Mouse (Mus musculus) forebrain, embryonic 15.5 days (tissue): ENCODE data around the gene Efl1. TPM values are rescaled to one million over a fixed set of nuclear protein-coding genes. Genes with fewer than 3 reads are reported as not detected.

Experiments
- ATAC-seq: fragments of 200-750 bp; cut with Nextera tagmentation; replicated peaks from 2 replicates; pipeline ENCODE4 v1.8.0; 2017; ENCODE audit warnings: mild to moderate bottlenecking, moderate TSS enrichment, moderate library complexity
- H3K27ac ChIP-seq: fragments of 300-500 bp; sonication (generic); replicated peaks from 2 replicates; pipeline ENCODE4 v1.5.1; 2015; ENCODE audit warnings: mild to moderate bottlenecking, inconsistent platforms
- H3K27me3 ChIP-seq: fragments of 300-500 bp; sonication (generic); 2 replicates; pipeline ENCODE4 v1.6.1; 2015; ENCODE audit warnings: inconsistent platforms
- H3K36me3 ChIP-seq: fragments of 300-500 bp; sonication (generic); 2 replicates; pipeline ENCODE4 v1.6.1; 2015; ENCODE audit warnings: mild to moderate bottlenecking, inconsistent platforms
- H3K4me1 ChIP-seq: fragments of 300-500 bp; sonication (generic); 2 replicates; pipeline ENCODE4 v1.6.1; 2015; ENCODE audit warnings: inconsistent platforms
- H3K4me2 ChIP-seq: fragments of 300-500 bp; sonication (generic); replicated peaks from 2 replicates; pipeline ENCODE4 v1.6.1; 2015; ENCODE audit warnings: mild to moderate bottlenecking, inconsistent platforms
- H3K4me3 ChIP-seq: fragments of 300-500 bp; sonication (generic); 2 replicates; pipeline ENCODE4 v1.5.1; 2015; ENCODE audit warnings: mild to moderate bottlenecking, inconsistent platforms
- H3K9ac ChIP-seq: fragments of 300-500 bp; sonication (generic); replicated peaks from 2 replicates; pipeline ENCODE4 v1.6.1; 2015; ENCODE audit warnings: mild to moderate bottlenecking, inconsistent platforms
- H3K9me3 ChIP-seq: fragments of 300-500 bp; sonication (generic); 2 replicates; pipeline ENCODE4 v1.6.1; 2016; ENCODE audit warnings: inconsistent platforms
- WGBS: fragments of 180-500 bp; shearing (Covaris S2); methylation state at CpG from one replicate; pipeline ENCODE4 v1.1.7; 2015; ENCODE audit warnings: mixed read lengths; 5-methylcytosine and 5-hydroxymethylcytosine counted together
- polyA plus RNA-seq: library from polyadenylated mRNA; unstranded; fragments of >200 nt; fragmentation: Nextera tagmentation; extraction: Ambion mirVana; gene quantifications from 2 replicates; pipeline ENCODE4 v1.2.1, GENCODE M21; 2015

Gene Efl1
- polyA plus RNA-seq, 1 experiment from 2014 or later, result 21.4 TPM

DNA sequence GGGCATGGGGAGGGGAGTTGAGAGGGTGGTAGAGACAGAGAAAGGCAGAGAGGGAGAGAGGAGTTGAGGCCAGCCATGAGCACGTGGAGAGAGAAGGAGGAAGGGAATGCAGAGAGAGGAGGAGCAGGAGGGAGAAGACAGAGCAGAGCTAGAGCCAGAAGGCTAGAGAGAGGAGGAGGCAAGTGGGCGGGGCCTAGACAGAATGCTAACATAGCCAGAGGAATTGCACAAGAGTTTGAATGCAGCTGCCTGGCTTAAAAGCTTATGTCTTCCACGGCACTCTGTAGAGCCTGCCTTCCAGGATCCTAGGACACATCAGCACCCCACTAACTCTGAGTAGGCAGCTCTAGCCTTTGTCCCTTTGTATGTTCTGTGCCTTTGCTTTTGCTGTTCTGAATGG, 40.3 kb downstream of the Efl1 start:
- no peak overlapping the region for H3K4me2 ChIP-seq
- peak; percentile 67; the same call in 1 of the 2 replicates for ATAC-seq
- H3K4me3 ChIP-seq, result no peak overlapping the region
- H3K36me3 ChIP-seq, result peaks cover 23% of the 10 kb centered on the region
- no peaks in the 10 kb centered on the region for H3K9me3 ChIP-seq
- no peak overlapping the region for H3K9ac ChIP-seq
- no peak overlapping the region for H3K27ac ChIP-seq
- H3K27me3 ChIP-seq, result no peaks in the 10 kb centered on the region
- WGBS, result 48% methylated on average over 3 of the region's 3 CpGs
- no peaks in the 10 kb centered on the region for H3K4me1 ChIP-seq

DNA sequence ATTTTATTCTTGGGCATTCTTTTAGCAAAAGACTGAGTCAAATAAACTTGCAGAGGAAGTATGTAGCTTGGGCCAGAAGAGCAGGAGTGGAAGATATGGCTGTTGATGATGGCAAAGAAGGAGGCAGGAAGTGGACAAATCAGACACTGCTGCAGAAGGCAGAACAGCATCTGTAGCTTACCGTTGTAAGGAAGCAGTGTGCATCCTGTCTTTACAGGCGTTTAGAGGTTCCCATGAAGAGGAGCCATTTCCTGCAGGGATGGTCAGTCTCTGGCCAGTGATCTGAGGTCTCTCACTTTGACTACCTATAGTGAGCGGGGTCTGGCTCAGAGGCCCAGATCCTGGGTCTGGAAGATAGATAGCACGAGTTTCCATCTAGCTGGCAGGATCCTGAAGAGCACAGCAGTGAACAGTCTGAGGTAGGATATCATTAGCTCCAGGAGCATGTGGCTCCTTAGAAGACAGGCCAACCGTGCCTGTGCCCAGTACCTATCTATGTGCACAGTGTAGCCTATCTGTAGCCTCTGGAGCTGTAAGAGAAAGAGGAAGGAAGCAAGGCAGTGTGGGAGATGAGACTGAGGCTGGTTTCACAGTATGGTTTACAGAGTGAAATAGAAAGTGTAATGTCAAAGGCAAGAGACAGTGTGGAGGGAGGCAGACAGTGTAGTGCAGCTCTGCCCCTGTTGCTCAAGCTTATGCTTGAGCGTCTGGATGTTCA, 42.8 kb downstream of the Efl1 start:
- 95% methylated on average over 6 of the region's 6 CpGs for WGBS
- H3K4me2 ChIP-seq, result no peak overlapping the region
- no peak overlapping the region for H3K27ac ChIP-seq
- H3K9me3 ChIP-seq, result no peaks in the 10 kb centered on the region
- ATAC-seq, result no peak
- H3K9ac ChIP-seq, result no peak overlapping the region
- H3K36me3 ChIP-seq, result peaks cover 29% of the 10 kb centered on the region
- H3K27me3 ChIP-seq, result no peaks in the 10 kb centered on the region
- no peak overlapping the region for H3K4me3 ChIP-seq
- H3K4me1 ChIP-seq, result no peaks in the 10 kb centered on the region

DNA sequence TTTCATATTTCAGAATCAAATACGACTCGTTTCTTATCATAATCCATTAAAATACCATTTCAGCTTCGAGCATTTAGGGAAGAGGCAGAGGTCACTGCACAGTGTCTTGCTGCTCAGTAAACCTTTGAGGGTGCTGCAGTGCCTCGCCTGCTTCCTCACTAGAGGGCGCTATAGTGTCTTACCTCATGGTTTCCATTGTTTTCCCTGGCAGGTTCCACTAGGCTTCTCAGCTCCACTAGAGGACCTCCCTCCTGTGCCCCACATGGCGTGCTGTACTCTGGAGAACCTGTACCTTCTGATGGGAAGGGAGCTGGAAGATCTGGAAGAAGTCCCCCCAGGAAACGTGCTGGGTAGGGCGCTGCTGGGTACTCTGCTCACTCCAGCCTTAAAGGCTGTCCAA, 49.3 kb downstream of the Efl1 start:
- no peak overlapping the region for H3K9ac ChIP-seq
- H3K4me3 ChIP-seq, result no peak overlapping the region
- H3K9me3 ChIP-seq, result no peaks in the 10 kb centered on the region
- H3K4me1 ChIP-seq, result no peaks in the 10 kb centered on the region
- 75% methylated on average over 8 of the region's 8 CpGs for WGBS
- no peak overlapping the region for H3K4me2 ChIP-seq
- no peak for ATAC-seq
- no peak overlapping the region for H3K27ac ChIP-seq
- peaks cover 46% of the 10 kb centered on the region for H3K36me3 ChIP-seq
- H3K27me3 ChIP-seq, result no peaks in the 10 kb centered on the region

DNA sequence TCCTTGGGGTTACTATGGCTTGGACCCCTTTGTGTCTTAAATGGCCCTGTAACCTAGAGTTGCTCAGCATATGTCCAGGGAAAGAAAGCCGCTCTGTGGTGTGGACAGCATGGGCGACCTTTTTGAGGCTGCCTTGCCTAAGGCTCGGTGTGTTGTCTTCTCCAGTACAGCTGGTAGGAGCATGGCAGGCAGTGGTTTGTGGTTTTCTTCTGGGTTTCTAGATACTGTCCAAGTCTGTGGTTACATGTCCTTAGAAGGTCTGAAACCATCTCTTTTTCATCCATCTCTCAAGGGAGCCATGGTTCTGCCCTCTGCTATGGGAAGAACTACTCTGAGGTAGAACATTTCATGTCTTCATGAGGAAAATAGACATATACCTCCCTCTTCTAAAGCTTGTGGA, 50.6 kb downstream of the Efl1 start:
- H3K4me3 ChIP-seq, result no peak overlapping the region
- H3K36me3 ChIP-seq, result peaks cover 37% of the 10 kb centered on the region
- ATAC-seq, result no peak
- H3K9me3 ChIP-seq, result no peaks in the 10 kb centered on the region
- no peak overlapping the region for H3K4me2 ChIP-seq
- H3K4me1 ChIP-seq, result no peaks in the 10 kb centered on the region
- no peak overlapping the region for H3K27ac ChIP-seq
- no peaks in the 10 kb centered on the region for H3K27me3 ChIP-seq
- no peak overlapping the region for H3K9ac ChIP-seq
- 94% methylated on average over 3 of the region's 3 CpGs for WGBS

DNA sequence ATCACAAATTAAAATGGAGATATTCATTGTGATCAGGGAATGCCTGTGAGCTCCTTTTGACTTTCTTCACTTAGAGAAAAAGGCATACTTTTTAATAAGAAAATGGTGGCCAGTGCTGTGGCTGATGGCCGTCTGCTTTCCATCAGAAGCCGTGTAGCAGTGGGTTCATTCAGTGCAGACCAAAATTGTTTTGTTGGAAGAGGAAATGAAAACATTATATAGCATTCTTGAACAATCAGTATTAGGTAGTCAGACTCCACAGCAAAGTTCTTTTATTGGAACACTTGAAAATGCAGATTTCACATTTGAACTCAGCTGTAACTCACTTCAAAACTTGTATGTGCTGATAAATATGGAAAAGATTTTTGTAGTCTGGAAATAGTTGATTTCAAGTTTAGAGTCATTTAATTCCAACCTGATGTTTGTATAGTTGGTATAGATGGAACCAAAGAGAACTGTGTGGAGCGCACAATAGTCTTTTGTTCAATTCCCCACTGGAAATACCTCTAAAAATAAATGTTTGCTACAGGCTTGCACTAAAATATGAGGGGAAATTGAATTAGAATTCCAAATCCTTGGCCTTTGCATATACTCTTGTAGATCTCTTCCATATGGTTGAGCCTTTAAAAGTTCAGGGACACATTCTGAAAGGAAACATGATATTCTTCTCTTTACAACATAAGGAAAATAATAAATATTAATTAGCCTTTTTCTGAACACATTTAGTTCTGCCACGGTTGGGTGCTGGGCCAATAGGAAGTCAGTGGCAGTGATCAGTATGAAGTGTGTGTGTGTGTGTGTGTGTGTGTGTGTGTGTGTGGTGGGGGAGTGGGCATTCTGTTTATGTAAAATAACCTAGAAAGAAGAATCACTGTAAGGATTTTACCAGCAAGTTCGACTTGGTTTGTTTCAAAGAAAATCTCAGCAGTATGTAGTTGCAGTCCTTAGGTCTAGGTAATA, 54.2 kb downstream of the Efl1 start:
- no peak for ATAC-seq
- Histone ChIP-seq H3K27ac (no peak overlapping the region), H3K4me3 (no peak overlapping the region), H3K9me3 (no peaks in the 10 kb centered on the region), H3K4me2 (no peak overlapping the region), H3K9ac (no peak overlapping the region), H3K36me3 (peaks cover 17% of the 10 kb centered on the region), H3K27me3 (no peaks in the 10 kb centered on the region), H3K4me1 (no peaks in the 10 kb centered on the region)
- WGBS, result 68% methylated on average over 5 of the region's 5 CpGs

GRCm38 (mm10) chr7:82709172-82709571, 60.8 kb downstream of the Efl1 start:
- Histone ChIP-seq H3K27ac (no peak overlapping the region), H3K4me1 (no peaks in the 10 kb centered on the region), H3K4me3 (no peak overlapping the region), H3K9ac (no peak overlapping the region), H3K9me3 (no peaks in the 10 kb centered on the region), H3K4me2 (no peak overlapping the region), H3K27me3 (no peaks in the 10 kb centered on the region), H3K36me3 (no peaks in the 10 kb centered on the region; the same call in 1 of the 2 replicates)
- ATAC-seq, result no peak
- 99% methylated on average over 4 of the region's 4 CpGs for WGBS

DNA sequence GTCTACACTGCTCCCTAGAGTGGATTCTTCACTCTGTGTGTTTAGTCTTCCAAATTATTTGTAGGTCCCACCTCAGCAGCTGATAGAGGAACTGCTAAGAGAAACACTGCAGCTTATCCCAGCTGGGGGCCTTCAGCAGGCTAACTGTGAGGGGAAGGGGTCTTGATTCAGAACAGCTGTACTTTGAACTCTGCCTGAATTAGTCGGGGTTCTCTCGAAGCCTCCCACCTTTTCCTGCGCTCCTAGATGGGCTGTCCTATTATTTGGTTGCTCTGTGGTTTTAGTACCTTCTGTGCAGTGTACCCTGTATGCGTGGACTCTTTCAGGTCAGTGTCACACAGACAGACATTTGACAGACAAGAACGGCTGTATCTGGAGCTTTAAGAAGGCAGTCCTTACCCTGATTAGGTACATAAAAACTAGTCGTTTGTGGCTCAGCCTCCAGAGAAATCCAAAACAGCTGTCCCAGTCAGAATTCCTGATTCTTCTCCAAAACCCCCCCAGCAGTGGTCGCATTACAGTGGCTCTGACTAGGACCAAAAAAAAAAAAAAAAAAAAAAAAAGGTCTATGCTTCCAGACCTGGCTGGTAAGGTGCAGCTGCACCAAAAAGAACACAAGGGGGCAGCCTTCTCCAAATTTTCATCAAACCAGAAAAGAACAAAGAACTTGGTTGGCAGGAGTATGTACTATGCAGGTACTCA, 66.9 kb downstream of the Efl1 start:
- Histone ChIP-seq H3K4me2 (no peak overlapping the region), H3K27ac (peak overlapping the region; percentile 80), H3K27me3 (no peaks in the 10 kb centered on the region), H3K9ac (0 out of 2 replicates have a peak overlapping the region, but pooled peaks have one; percentile 26), H3K4me1 (peaks cover 12% of the 10 kb centered on the region), H3K9me3 (no peaks in the 10 kb centered on the region), H3K36me3 (no peaks in the 10 kb centered on the region), H3K4me3 (no peak overlapping the region)
- ATAC-seq, result peak; percentile 93
- WGBS, result 41% methylated on average over 7 of the region's 7 CpGs

DNA sequence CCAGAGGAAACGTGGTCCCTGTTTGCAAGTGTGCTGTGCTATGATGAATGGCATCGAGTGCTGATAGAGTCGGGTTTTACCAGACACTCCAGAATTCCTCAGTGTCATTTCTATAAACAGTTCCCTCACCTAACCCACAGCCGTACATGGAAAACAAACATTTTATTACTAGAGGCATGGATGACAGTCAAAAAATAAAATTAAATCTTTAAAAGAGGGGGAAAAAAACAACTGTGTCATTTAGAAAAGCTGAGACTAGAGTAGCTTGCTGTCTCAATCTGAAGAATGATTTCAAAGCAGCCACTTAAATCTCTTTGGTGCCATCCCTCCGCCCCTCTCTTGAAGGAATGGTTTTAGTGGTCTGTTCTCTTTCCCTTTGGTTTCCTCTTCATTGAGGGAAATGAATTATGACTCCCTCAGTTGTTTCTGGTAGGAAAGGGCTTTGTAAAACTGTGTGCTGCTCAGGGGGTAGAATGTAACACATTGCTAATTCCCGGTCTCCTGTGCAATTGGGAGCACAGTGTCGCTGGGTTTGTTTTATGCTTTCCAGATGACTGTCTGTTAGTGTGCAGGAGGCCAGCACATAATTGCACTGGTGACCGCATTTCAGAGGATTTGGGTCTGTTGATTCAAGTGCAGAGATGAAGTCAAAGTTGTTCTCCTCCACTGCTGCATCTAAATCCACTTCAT, 67.6 kb downstream of the Efl1 start:
- 0 out of 2 replicates have a peak overlapping the region, but pooled peaks have one; percentile 26 for H3K9ac ChIP-seq
- WGBS, result 40% methylated on average over 8 of the region's 8 CpGs

DNA sequence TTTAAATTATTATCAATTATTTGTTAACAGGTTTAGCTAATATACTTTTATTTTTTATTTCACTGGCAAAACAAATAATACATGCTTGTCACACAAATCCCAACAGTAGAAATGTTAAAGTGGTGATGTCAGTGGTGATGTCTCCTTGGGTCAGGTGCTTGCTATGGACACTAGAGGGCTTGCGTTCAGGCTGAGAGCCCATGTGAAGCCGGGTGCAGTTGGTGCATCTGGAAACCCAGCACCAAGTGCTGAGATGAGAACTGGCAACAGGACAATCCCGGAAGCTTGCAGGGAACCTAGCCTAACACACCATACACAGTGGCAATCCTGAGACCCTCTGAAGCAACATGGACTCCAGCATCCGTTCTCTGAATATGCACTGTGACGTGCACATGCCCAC, 70.9 kb downstream of the Efl1 start:
- peaks cover 12% of the 10 kb centered on the region for H3K4me1 ChIP-seq
- 60% methylated on average over 5 of the region's 5 CpGs for WGBS
- H3K9me3 ChIP-seq, result no peaks in the 10 kb centered on the region
- no peaks in the 10 kb centered on the region for H3K27me3 ChIP-seq
- no peak overlapping the region for H3K27ac ChIP-seq
- H3K4me2 ChIP-seq, result no peak overlapping the region
- H3K4me3 ChIP-seq, result no peak overlapping the region
- H3K36me3 ChIP-seq, result no peaks in the 10 kb centered on the region
- H3K9ac ChIP-seq, result no peak overlapping the region
- ATAC-seq, result no peak; the same call in 1 of the 2 replicates

More for the DNA sequence above, 67.6 kb downstream of the Efl1 start:
- peak; percentile 33 for ATAC-seq
- Histone ChIP-seq H3K4me2 (no peak overlapping the region), H3K36me3 (no peaks in the 10 kb centered on the region), H3K27ac (peak overlapping the region; percentile 80), H3K9me3 (no peaks in the 10 kb centered on the region), H3K4me1 (peaks cover 12% of the 10 kb centered on the region), H3K4me3 (no peak overlapping the region), H3K27me3 (no peaks in the 10 kb centered on the region)

- Histone ChIP-seq H3K27me3 (no peaks in the 10 kb centered on the region), H3K4me1 (peaks cover 12% of the 10 kb centered on the region), H3K36me3 (no peaks in the 10 kb centered on the region), H3K27ac (no peak overlapping the region), H3K4me3 (no peak overlapping the region), H3K9me3 (no peaks in the 10 kb centered on the region), H3K9ac (no peak overlapping the region), H3K4me2 (no peak overlapping the region)
- WGBS, result 53% methylated on average over 5 of the region's 5 CpGs
- no peak for ATAC-seq
Observed at GRCm38 (mm10) chr7:82719740-82720139, 71.3 kb downstream of the Efl1 start.

GRCm38 (mm10) chr7:82720501-82720900, 72.1 kb downstream of the Efl1 start:
- Histone ChIP-seq H3K27ac (no peak overlapping the region), H3K27me3 (no peaks in the 10 kb centered on the region), H3K36me3 (no peaks in the 10 kb centered on the region), H3K4me1 (peaks cover 9% of the 10 kb centered on the region), H3K4me2 (no peak overlapping the region), H3K4me3 (no peak overlapping the region), H3K9me3 (no peaks in the 10 kb centered on the region), H3K9ac (no peak overlapping the region)
- ATAC-seq, result no peak
- 75% methylated on average over 7 of the region's 7 CpGs for WGBS
